Mouse (Mus musculus): Measurements from ENCODE around the gene Tns2. TPM values are rescaled to one million over a fixed set of nuclear protein-coding genes. Genes with fewer than 3 reads are reported as not detected.

The Tns2 gene
- polyA plus RNA-seq, 1 experiment from 2014 or later: 14.6 TPM

- Histone ChIP-seq H3K36me3 (ENCODE audit: control insufficient read depth, insufficient read depth, low read length) (peaks cover 7% of the 10 kb centered on the region; the same call in 1 of the 2 replicates), H3K9me3 (ENCODE audit: control insufficient read depth, low read length) (no peaks in the 10 kb centered on the region), H3K4me1 (ENCODE audit: control insufficient read depth, insufficient read depth, low read length) (0 out of 2 replicates have a peak, but pooled peaks cover 4% of the 10 kb centered on the region), H3K27me3 (ENCODE audit: control insufficient read depth, insufficient read depth, low read length) (no peaks in the 10 kb centered on the region), H3K9ac (ENCODE audit: low read length) (peak within 1 kb of the TSS; percentile 77), H3K27ac (replicated peaks; ENCODE audit: low read depth, low read length) (peak within 1 kb of the TSS; percentile 70; the same call in 1 of the 2 replicates), H3K4me2 (ENCODE audit: low read depth, severe bottlenecking) (peak within 1 kb of the TSS; percentile 50), H3K4me3 (ENCODE audit: low read depth, low read length) (peak within 1 kb of the TSS; percentile 79)
- WGBS: under 1% methylated on average over 50 of the region's 50 CpGs
- ATAC-seq (ENCODE audit: insufficient number of reproducible peaks, low FRiP score, low TSS enrichment, low read depth) (peak; percentile 96), DNase-seq (ENCODE audit: low spot score) (peak; percentile 99)
Observed at GRCm38 (mm10) chr15:102136129-102136758, 36.0 kb downstream of the Tns2 start, which contains the start of gene Spryd3. Spryd3 (minus strand) TSS chr15:102136234.

- no peak overlapping the region for H3K4me3 ChIP-seq (ENCODE audit: low read depth, low read length)
- no peak for ATAC-seq (ENCODE audit: insufficient number of reproducible peaks, low FRiP score, low TSS enrichment, low read depth)
Observed at GRCm38 (mm10) chr15:102141120-102141519, 40.9 kb downstream of the Tns2 start.

GRCm38 (mm10) chr15:102142914-102143912 lies 43.0 kb downstream of the Tns2 start:
- H3K27me3 ChIP-seq (ENCODE audit: control insufficient read depth, insufficient read depth, low read length): peaks cover 30% of the 10 kb centered on the region
- no peak for DNase-seq (ENCODE audit: low spot score)

More at GRCm38 (mm10) chr15:102141120-102141519, 40.9 kb downstream of the Tns2 start:
- Histone ChIP-seq H3K36me3 (ENCODE audit: control insufficient read depth, insufficient read depth, low read length) (no peaks in the 10 kb centered on the region), H3K9ac (ENCODE audit: low read length) (no peak overlapping the region), H3K4me2 (ENCODE audit: low read depth, severe bottlenecking) (no peak overlapping the region), H3K4me1 (ENCODE audit: control insufficient read depth, insufficient read depth, low read length) (peaks cover 3% of the 10 kb centered on the region; the same call in 1 of the 2 replicates), H3K9me3 (ENCODE audit: control insufficient read depth, low read length) (no peaks in the 10 kb centered on the region), H3K27me3 (ENCODE audit: control insufficient read depth, insufficient read depth, low read length) (peaks cover 30% of the 10 kb centered on the region), H3K27ac (replicated peaks; ENCODE audit: low read depth, low read length) (no peak overlapping the region)
- no peak for DNase-seq (ENCODE audit: low spot score)
- 92% methylated on average over 5 of the region's 5 CpGs for WGBS

GRCm38 (mm10) chr15:102144274-102144711 lies 44.1 kb downstream of the Tns2 start, which contains the start of gene Igfbp6:
Igfbp6 (plus strand) TSS chr15:102144362.
- H3K4me3 ChIP-seq (ENCODE audit: low read depth, low read length): peak within 1 kb of the TSS; percentile 9; the same call in 1 of the 2 replicates
- WGBS: 5% methylated on average over 22 of the region's 22 CpGs
- no peak for DNase-seq (ENCODE audit: low spot score)
- H3K36me3 ChIP-seq (ENCODE audit: control insufficient read depth, insufficient read depth, low read length): no peaks in the 10 kb centered on the region
- no peaks in the 10 kb centered on the region for H3K9me3 ChIP-seq (ENCODE audit: control insufficient read depth, low read length)
- peak within 1 kb of the TSS; percentile 38 for H3K9ac ChIP-seq (ENCODE audit: low read length)
- no peak for ATAC-seq (ENCODE audit: insufficient number of reproducible peaks, low FRiP score, low TSS enrichment, low read depth)
- H3K27ac ChIP-seq (replicated peaks; ENCODE audit: low read depth, low read length): no peak within 1 kb of the TSS
- H3K27me3 ChIP-seq (ENCODE audit: control insufficient read depth, insufficient read depth, low read length): peaks cover 30% of the 10 kb centered on the region
- H3K4me1 ChIP-seq (ENCODE audit: control insufficient read depth, insufficient read depth, low read length): peaks cover 3% of the 10 kb centered on the region; the same call in 1 of the 2 replicates
- H3K4me2 ChIP-seq (ENCODE audit: low read depth, severe bottlenecking): peak within 1 kb of the TSS; percentile 46

More at GRCm38 (mm10) chr15:102142914-102143912, 43.0 kb downstream of the Tns2 start:
- 57% methylated on average over 23 of the region's 23 CpGs for WGBS
- no peak for ATAC-seq (ENCODE audit: insufficient number of reproducible peaks, low FRiP score, low TSS enrichment, low read depth)
- Histone ChIP-seq H3K4me3 (ENCODE audit: low read depth, low read length) (no peak overlapping the region), H3K9ac (ENCODE audit: low read length) (no peak overlapping the region; the same call in 1 of the 2 replicates), H3K4me2 (ENCODE audit: low read depth, severe bottlenecking) (no peak overlapping the region), H3K4me1 (ENCODE audit: control insufficient read depth, insufficient read depth, low read length) (peaks cover 3% of the 10 kb centered on the region; the same call in 1 of the 2 replicates), H3K27ac (replicated peaks; ENCODE audit: low read depth, low read length) (no peak overlapping the region), H3K9me3 (ENCODE audit: control insufficient read depth, low read length) (no peaks in the 10 kb centered on the region), H3K36me3 (ENCODE audit: control insufficient read depth, insufficient read depth, low read length) (no peaks in the 10 kb centered on the region)

- no peak for ATAC-seq (ENCODE audit: insufficient number of reproducible peaks, low FRiP score, low TSS enrichment, low read depth)
- Histone ChIP-seq H3K4me3 (ENCODE audit: low read depth, low read length) (peak overlapping the region; percentile 9; the same call in 1 of the 2 replicates), H3K27ac (replicated peaks; ENCODE audit: low read depth, low read length) (no peak overlapping the region), H3K27me3 (ENCODE audit: control insufficient read depth, insufficient read depth, low read length) (peaks cover 30% of the 10 kb centered on the region), H3K36me3 (ENCODE audit: control insufficient read depth, insufficient read depth, low read length) (no peaks in the 10 kb centered on the region), H3K9me3 (ENCODE audit: control insufficient read depth, low read length) (no peaks in the 10 kb centered on the region), H3K4me1 (ENCODE audit: control insufficient read depth, insufficient read depth, low read length) (peaks cover 3% of the 10 kb centered on the region; the same call in 1 of the 2 replicates), H3K9ac (ENCODE audit: low read length) (peak overlapping the region; percentile 38), H3K4me2 (ENCODE audit: low read depth, severe bottlenecking) (peak overlapping the region; percentile 46)
- 13% methylated on average over 19 of the region's 19 CpGs for WGBS
- DNase-seq (ENCODE audit: low spot score): no peak
Observed at GRCm38 (mm10) chr15:102144726-102145125, 44.5 kb downstream of the Tns2 start.

- Histone ChIP-seq H3K27ac (replicated peaks; ENCODE audit: low read depth, low read length) (no peak overlapping the region), H3K36me3 (ENCODE audit: control insufficient read depth, insufficient read depth, low read length) (no peaks in the 10 kb centered on the region), H3K4me1 (ENCODE audit: control insufficient read depth, insufficient read depth, low read length) (peaks cover 3% of the 10 kb centered on the region), H3K4me3 (ENCODE audit: low read depth, low read length) (no peak overlapping the region), H3K4me2 (ENCODE audit: low read depth, severe bottlenecking) (no peak overlapping the region), H3K9me3 (ENCODE audit: control insufficient read depth, low read length) (no peaks in the 10 kb centered on the region), H3K9ac (ENCODE audit: low read length) (no peak overlapping the region), H3K27me3 (ENCODE audit: control insufficient read depth, insufficient read depth, low read length) (peaks cover 30% of the 10 kb centered on the region)
- WGBS: 89% methylated on average over 10 of the region's 10 CpGs
- ATAC-seq (ENCODE audit: insufficient number of reproducible peaks, low FRiP score, low TSS enrichment, low read depth) (no peak), DNase-seq (ENCODE audit: low spot score) (no peak)
Observed at GRCm38 (mm10) chr15:102145330-102145729, 45.1 kb downstream of the Tns2 start.

- DNase-seq (ENCODE audit: low spot score) (no peak), ATAC-seq (ENCODE audit: insufficient number of reproducible peaks, low FRiP score, low TSS enrichment, low read depth) (no peak)
- Histone ChIP-seq H3K9ac (ENCODE audit: low read length) (no peak overlapping the region), H3K36me3 (ENCODE audit: control insufficient read depth, insufficient read depth, low read length) (no peaks in the 10 kb centered on the region), H3K27ac (replicated peaks; ENCODE audit: low read depth, low read length) (no peak overlapping the region), H3K4me1 (ENCODE audit: control insufficient read depth, insufficient read depth, low read length) (peaks cover 11% of the 10 kb centered on the region), H3K27me3 (ENCODE audit: control insufficient read depth, insufficient read depth, low read length) (peaks cover 30% of the 10 kb centered on the region), H3K9me3 (ENCODE audit: control insufficient read depth, low read length) (no peaks in the 10 kb centered on the region), H3K4me3 (ENCODE audit: low read depth, low read length) (no peak overlapping the region), H3K4me2 (ENCODE audit: low read depth, severe bottlenecking) (no peak overlapping the region)
- WGBS: 89% methylated on average over 5 of the region's 5 CpGs
Observed at GRCm38 (mm10) chr15:102146089-102146488, 45.9 kb downstream of the Tns2 start.

GRCm38 (mm10) chr15:102146882-102147281 lies 46.7 kb downstream of the Tns2 start:
- DNase-seq (ENCODE audit: low spot score) (peak; percentile 45), ATAC-seq (ENCODE audit: insufficient number of reproducible peaks, low FRiP score, low TSS enrichment, low read depth) (no peak)
- no peak overlapping the region for H3K4me3 ChIP-seq (ENCODE audit: low read depth, low read length)
- H3K36me3 ChIP-seq (ENCODE audit: control insufficient read depth, insufficient read depth, low read length): no peaks in the 10 kb centered on the region
- H3K27me3 ChIP-seq (ENCODE audit: control insufficient read depth, insufficient read depth, low read length): peaks cover 30% of the 10 kb centered on the region
- H3K9me3 ChIP-seq (ENCODE audit: control insufficient read depth, low read length): no peaks in the 10 kb centered on the region
- H3K4me1 ChIP-seq (ENCODE audit: control insufficient read depth, insufficient read depth, low read length): peaks cover 11% of the 10 kb centered on the region
- H3K9ac ChIP-seq (ENCODE audit: low read length): no peak overlapping the region
- WGBS: 12% methylated on average over 1 of the region's 1 CpGs
- H3K4me2 ChIP-seq (ENCODE audit: low read depth, severe bottlenecking): no peak overlapping the region
- H3K27ac ChIP-seq (replicated peaks; ENCODE audit: low read depth, low read length): no peak overlapping the region
